Mouse (Mus musculus): ENCODE measurements at regions not wholly inside any gene's neighbourhood (a gene's known extent, or its start where the extent isn't known, plus 50 kb on each side); places are given as distances from the start of the nearest gene placed in this dataset.

- Histone ChIP-seq H3K27me3 (ENCODE audit: low read depth, poor library complexity, severe bottlenecking) (no peaks in the 10 kb centered on the region), H3K9me3 (replicated peaks) (no peaks in the 10 kb centered on the region), H3K4me3 (no peak overlapping the region), H3K4me1 (no peaks in the 10 kb centered on the region), H3K27ac (replicated peaks) (no peak overlapping the region), H3K36me3 (no peaks in the 10 kb centered on the region)
- DNase-seq (ENCODE audit: low spot score), result no peak
- WGBS, result 93% methylated on average over 1 of the region's 1 CpGs
Observed at GRCm38 (mm10) chr16:47354279-47354678, 856.0 kb upstream of the Nectin3 start.

GRCm38 (mm10) chr16:47394398-47394797 is 889.1 kb upstream of the Dppa4 start:
- Histone ChIP-seq H3K9me3 (replicated peaks) (no peaks in the 10 kb centered on the region), H3K4me3 (no peak overlapping the region), H3K27me3 (ENCODE audit: low read depth, poor library complexity, severe bottlenecking) (no peaks in the 10 kb centered on the region), H3K4me1 (no peaks in the 10 kb centered on the region), H3K27ac (replicated peaks) (no peak overlapping the region), H3K36me3 (no peaks in the 10 kb centered on the region)
- WGBS, result 83% methylated on average over 1 of the region's 1 CpGs
- DNase-seq (ENCODE audit: low spot score), result no peak

- no peak for DNase-seq (ENCODE audit: low spot score)
- no peaks in the 10 kb centered on the region for H3K4me1 ChIP-seq
- H3K27me3 ChIP-seq (ENCODE audit: low read depth, poor library complexity, severe bottlenecking), result no peaks in the 10 kb centered on the region
- no peak overlapping the region for H3K4me3 ChIP-seq
- no peaks in the 10 kb centered on the region for H3K9me3 ChIP-seq (replicated peaks)
- H3K36me3 ChIP-seq, result no peaks in the 10 kb centered on the region
- H3K27ac ChIP-seq (replicated peaks), result no peak overlapping the region
- WGBS, result 90% methylated on average over 3 of the region's 3 CpGs
Observed at GRCm38 (mm10) chr16:47407067-47407466, 876.5 kb upstream of the Dppa4 start.

GRCm38 (mm10) chr16:47418680-47419252 is 864.8 kb upstream of the Dppa4 start:
- no peaks in the 10 kb centered on the region for H3K27me3 ChIP-seq (ENCODE audit: low read depth, poor library complexity, severe bottlenecking)
- no peaks in the 10 kb centered on the region for H3K9me3 ChIP-seq (replicated peaks)
- no peak overlapping the region for H3K27ac ChIP-seq (replicated peaks)
- no peak for DNase-seq (ENCODE audit: low spot score)
- H3K4me1 ChIP-seq, result no peaks in the 10 kb centered on the region
- WGBS, result 65% methylated on average over 3 of the region's 3 CpGs
- no peaks in the 10 kb centered on the region for H3K36me3 ChIP-seq
- no peak overlapping the region for H3K4me3 ChIP-seq

- Histone ChIP-seq H3K27ac (replicated peaks) (no peak overlapping the region), H3K9me3 (replicated peaks) (no peaks in the 10 kb centered on the region), H3K4me1 (no peaks in the 10 kb centered on the region), H3K27me3 (ENCODE audit: low read depth, poor library complexity, severe bottlenecking) (no peaks in the 10 kb centered on the region), H3K4me3 (no peak overlapping the region), H3K36me3 (no peaks in the 10 kb centered on the region)
- WGBS, result 93% methylated on average over 2 of the region's 2 CpGs
- no peak for DNase-seq (ENCODE audit: low spot score)
Observed at GRCm38 (mm10) chr16:47445083-47445482, 838.5 kb upstream of the Dppa4 start.

- Histone ChIP-seq H3K4me1 (0 out of 2 replicates have a peak, but pooled peaks cover 2% of the 10 kb centered on the region), H3K9me3 (replicated peaks) (no peaks in the 10 kb centered on the region), H3K27me3 (ENCODE audit: low read depth, poor library complexity, severe bottlenecking) (no peaks in the 10 kb centered on the region), H3K4me3 (no peak overlapping the region), H3K27ac (replicated peaks) (no peak overlapping the region), H3K36me3 (no peaks in the 10 kb centered on the region)
- peak; percentile 23 for DNase-seq (ENCODE audit: low spot score)
- 51% methylated on average over 9 of the region's 9 CpGs for WGBS
Observed at GRCm38 (mm10) chr16:47475441-47476081, 808.0 kb upstream of the Dppa4 start.

- Histone ChIP-seq H3K27me3 (ENCODE audit: low read depth, poor library complexity, severe bottlenecking) (no peaks in the 10 kb centered on the region), H3K4me1 (0 out of 2 replicates have a peak, but pooled peaks cover 4% of the 10 kb centered on the region), H3K36me3 (no peaks in the 10 kb centered on the region), H3K9me3 (replicated peaks) (no peaks in the 10 kb centered on the region), H3K27ac (replicated peaks) (no peak overlapping the region), H3K4me3 (no peak overlapping the region)
- WGBS, result 64% methylated on average over 2 of the region's 2 CpGs
- no peak for DNase-seq (ENCODE audit: low spot score)
Observed at GRCm38 (mm10) chr16:47482071-47482470, 801.5 kb upstream of the Dppa4 start.

GRCm38 (mm10) chr16:47488525-47488924 is 795.0 kb upstream of the Dppa4 start:
- Histone ChIP-seq H3K27me3 (ENCODE audit: low read depth, poor library complexity, severe bottlenecking) (no peaks in the 10 kb centered on the region), H3K4me3 (no peak overlapping the region), H3K4me1 (no peaks in the 10 kb centered on the region), H3K9me3 (replicated peaks) (no peaks in the 10 kb centered on the region), H3K27ac (replicated peaks) (no peak overlapping the region), H3K36me3 (no peaks in the 10 kb centered on the region)
- WGBS, result 81% methylated on average over 1 of the region's 1 CpGs
- DNase-seq (ENCODE audit: low spot score), result no peak

- WGBS, result 93% methylated on average over 4 of the region's 4 CpGs
- no peak overlapping the region for H3K4me3 ChIP-seq
- no peaks in the 10 kb centered on the region for H3K36me3 ChIP-seq
- DNase-seq (ENCODE audit: low spot score), result no peak
- no peaks in the 10 kb centered on the region for H3K4me1 ChIP-seq
- H3K9me3 ChIP-seq (replicated peaks), result no peaks in the 10 kb centered on the region
- H3K27ac ChIP-seq (replicated peaks), result no peak overlapping the region
- H3K27me3 ChIP-seq (ENCODE audit: low read depth, poor library complexity, severe bottlenecking), result no peaks in the 10 kb centered on the region
Observed at GRCm38 (mm10) chr16:47525857-47526256, 757.7 kb upstream of the Dppa4 start.

GRCm38 (mm10) chr16:47526613-47527012 is 756.9 kb upstream of the Dppa4 start:
- H3K27me3 ChIP-seq (ENCODE audit: low read depth, poor library complexity, severe bottlenecking), result no peaks in the 10 kb centered on the region
- no peaks in the 10 kb centered on the region for H3K4me1 ChIP-seq
- no peaks in the 10 kb centered on the region for H3K36me3 ChIP-seq
- H3K4me3 ChIP-seq, result no peak overlapping the region
- H3K9me3 ChIP-seq (replicated peaks), result no peaks in the 10 kb centered on the region
- WGBS, result 93% methylated on average over 3 of the region's 3 CpGs
- DNase-seq (ENCODE audit: low spot score), result no peak
- H3K27ac ChIP-seq (replicated peaks), result no peak overlapping the region

GRCm38 (mm10) chr16:47536524-47536923 is 747.0 kb upstream of the Dppa4 start:
- no peak for DNase-seq (ENCODE audit: low spot score)
- Histone ChIP-seq H3K4me1 (no peaks in the 10 kb centered on the region), H3K9me3 (replicated peaks) (no peaks in the 10 kb centered on the region), H3K4me3 (no peak overlapping the region), H3K36me3 (no peaks in the 10 kb centered on the region), H3K27ac (replicated peaks) (no peak overlapping the region), H3K27me3 (ENCODE audit: low read depth, poor library complexity, severe bottlenecking) (no peaks in the 10 kb centered on the region)
- 87% methylated on average over 1 of the region's 1 CpGs for WGBS

- WGBS, result 87% methylated on average over 3 of the region's 3 CpGs
- Histone ChIP-seq H3K27ac (replicated peaks) (no peak overlapping the region), H3K36me3 (no peaks in the 10 kb centered on the region), H3K4me3 (no peak overlapping the region), H3K9me3 (replicated peaks) (no peaks in the 10 kb centered on the region), H3K4me1 (no peaks in the 10 kb centered on the region), H3K27me3 (ENCODE audit: low read depth, poor library complexity, severe bottlenecking) (no peaks in the 10 kb centered on the region)
- no peak for DNase-seq (ENCODE audit: low spot score)
Observed at GRCm38 (mm10) chr16:47551101-47551500, 732.4 kb upstream of the Dppa4 start.

GRCm38 (mm10) chr16:47568051-47568450 is 715.5 kb upstream of the Dppa4 start:
- Histone ChIP-seq H3K4me3 (no peak overlapping the region), H3K27ac (replicated peaks) (no peak overlapping the region), H3K36me3 (no peaks in the 10 kb centered on the region), H3K9me3 (replicated peaks) (no peaks in the 10 kb centered on the region), H3K27me3 (ENCODE audit: low read depth, poor library complexity, severe bottlenecking) (no peaks in the 10 kb centered on the region), H3K4me1 (no peaks in the 10 kb centered on the region)
- no peak for DNase-seq (ENCODE audit: low spot score)
- 91% methylated on average over 2 of the region's 2 CpGs for WGBS

Data from midbrain, embryonic 10.5 days (tissue).